Mouse (Mus musculus) left cerebral cortex, postnatal 10 days (tissue): Measurements from ENCODE around the gene Srd5a1. TPM values are rescaled to one million over a fixed set of nuclear protein-coding genes. Genes with fewer than 3 reads are reported as not detected.
"Not testable (repeated sequence)": the region's sequence is repeated elsewhere in the genome, so short reads cannot be mapped to it uniquely, and the experiment has no call there.

ENCODE experiments used
- DNase-seq, 2 experiments: peaks; one replicate each; pipeline ENCODE4 v3.0.0; 2021 to 2022; ENCODE audit warnings: low spot score in 2 of 2, mixed read lengths in 1 of 2; ENCODE audit errors: extremely low spot score in 1 of 2
- intact Hi-C: fragments of 180-260 bp; cut with DNase I; formaldehyde crosslinking; loops from one replicate; pipeline ENCODE4 v1.15.1; 2025
- total RNA-seq, 2 experiments: library from RNA; stranded (reverse); gene quantifications; 2 replicates each; pipeline ENCODE4 v1.2.3; 2021

Gene Srd5a1
- total RNA-seq, 2 experiments from 2014 or later, result 22.8 to 23.7 TPM

- intact Hi-C loops, result no loop called here
- no peak for DNase-seq
Observed at GRCm38 (mm10) chr13:69587849-69588248, 23.4 kb downstream of the Srd5a1 start.

GRCm38 (mm10) chr13:69586337-69586736 lies 24.9 kb downstream of the Srd5a1 start:
- intact Hi-C loops, result no loop called here
- DNase-seq, result no peak

GRCm38 (mm10) chr13:69585828-69586227 lies 25.4 kb downstream of the Srd5a1 start:
- intact Hi-C loops, result no loop called here
- DNase-seq, result no peak

DNA sequence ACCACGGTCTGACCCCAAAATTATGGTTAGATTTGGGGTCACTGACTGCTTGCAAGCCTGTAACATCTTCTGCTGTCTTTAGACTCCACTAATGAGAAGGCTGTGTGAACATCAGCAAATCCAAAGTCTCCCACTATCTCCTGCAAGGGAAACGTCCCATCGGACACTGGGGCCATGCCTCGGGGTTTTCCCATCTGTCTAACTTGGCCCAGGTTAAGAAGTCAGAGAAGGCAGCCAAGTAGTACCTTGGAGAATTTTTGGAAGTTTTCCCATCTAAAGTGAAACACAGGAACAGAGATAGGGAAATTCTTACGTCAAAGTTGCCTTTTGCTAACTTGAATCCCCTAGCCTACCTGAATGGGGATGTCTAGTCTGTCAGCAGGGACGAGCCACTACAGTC lies 27.7 kb downstream of the Srd5a1 start:
- intact Hi-C loops, result no loop called here
- no peak for DNase-seq

DNA sequence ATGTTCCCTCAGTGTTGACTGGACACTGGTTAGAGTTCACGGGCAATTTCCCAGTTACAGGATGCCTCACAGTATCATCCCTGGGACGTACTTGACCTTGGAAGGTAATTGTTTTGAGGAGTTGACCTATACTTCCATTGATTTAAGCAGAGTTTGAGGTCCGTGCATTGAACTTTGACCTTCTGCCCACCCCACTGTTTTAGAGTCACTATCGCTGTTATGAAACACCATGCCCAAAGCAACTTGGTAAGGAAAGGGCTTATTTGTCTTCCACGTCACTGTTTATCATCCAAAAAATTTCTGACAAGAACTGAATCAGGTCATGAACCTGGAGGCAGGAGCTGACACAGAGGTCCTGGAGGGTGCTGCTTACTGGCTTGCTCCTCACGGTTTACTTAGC lies 28.8 kb downstream of the Srd5a1 start:
- intact Hi-C loops, result no loop called here

GRCm38 (mm10) chr13:69577181-69577834 lies 33.9 kb downstream of the Srd5a1 start:
- DNase-seq, result no peak
- intact Hi-C loops, result no loop called here

More for the DNA sequence above, 28.8 kb downstream of the Srd5a1 start:
- DNase-seq, result no peak

GRCm38 (mm10) chr13:69576676-69577075 lies 34.6 kb downstream of the Srd5a1 start:
- DNase-seq, result peak in 1 of 2 experiments; percentile 63
- intact Hi-C loops, result no loop called here

DNA sequence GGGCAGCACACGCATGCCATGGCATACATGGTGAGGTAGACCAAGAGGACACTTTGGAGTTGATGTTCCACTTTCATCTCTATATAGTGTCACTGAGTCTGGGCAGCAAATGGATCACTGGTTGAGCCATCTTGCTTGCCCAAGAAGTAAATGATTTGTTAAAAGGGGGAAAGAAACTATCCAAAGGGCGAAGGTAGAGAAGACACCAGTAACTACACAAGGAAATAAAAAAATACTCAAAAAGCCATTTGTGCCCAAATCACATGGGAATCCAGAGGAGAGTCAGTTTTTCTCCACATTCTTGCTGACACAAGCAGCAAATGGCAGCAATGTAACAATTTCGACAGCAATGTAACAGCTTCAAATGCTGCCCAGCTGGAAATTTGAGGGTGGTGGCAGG lies 38.6 kb downstream of the Srd5a1 start:
- DNase-seq, result no peak
- intact Hi-C loops, result no loop called here

GRCm38 (mm10) chr13:69569201-69569600 lies 42.0 kb downstream of the Srd5a1 start:
- no peak for DNase-seq
- intact Hi-C loops, result no loop called here

DNA sequence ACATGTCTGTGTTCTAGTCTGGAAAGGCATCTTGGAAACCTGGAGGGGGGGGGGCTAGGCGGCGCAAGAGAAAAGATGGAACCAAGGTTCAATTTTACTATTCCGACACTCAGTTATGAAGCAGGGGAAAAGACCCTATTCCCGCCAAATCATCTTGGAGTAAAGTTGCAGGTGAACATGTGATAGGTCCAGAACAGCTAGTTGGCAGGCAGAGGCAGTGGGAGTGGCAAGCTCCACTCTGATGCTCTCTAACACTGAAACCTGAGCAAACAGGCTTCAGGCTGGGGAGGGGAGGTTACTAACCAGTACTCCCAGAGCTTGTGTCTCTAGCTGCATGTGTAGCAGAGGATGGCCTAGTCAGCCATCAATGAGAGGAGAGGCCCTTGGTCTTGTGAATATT lies 45.8 kb downstream of the Srd5a1 start:
- intact Hi-C loops, DNase-seq: not testable (repeated sequence)

DNA sequence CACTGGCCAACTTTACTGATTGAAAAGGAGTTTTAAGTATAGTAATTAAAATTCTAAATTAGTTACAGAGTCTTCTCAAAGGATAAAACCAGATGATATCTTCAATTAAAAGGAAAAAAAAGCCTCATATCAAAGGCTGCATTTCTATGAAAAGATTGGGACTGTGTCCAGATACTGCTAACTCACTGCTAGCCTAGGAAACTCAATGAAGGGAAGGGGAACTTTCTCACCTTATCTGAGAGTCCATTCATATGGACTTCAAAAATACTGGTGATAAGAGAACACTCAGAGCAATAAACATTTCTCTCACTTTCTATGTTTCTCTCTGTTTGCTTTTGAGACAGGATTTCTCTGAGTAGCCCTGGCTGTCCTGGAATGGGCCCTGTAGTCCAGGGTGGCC lies 46.7 kb downstream of the Srd5a1 start:
- intact Hi-C loops, result no loop called here
- DNase-seq, result no peak

DNA sequence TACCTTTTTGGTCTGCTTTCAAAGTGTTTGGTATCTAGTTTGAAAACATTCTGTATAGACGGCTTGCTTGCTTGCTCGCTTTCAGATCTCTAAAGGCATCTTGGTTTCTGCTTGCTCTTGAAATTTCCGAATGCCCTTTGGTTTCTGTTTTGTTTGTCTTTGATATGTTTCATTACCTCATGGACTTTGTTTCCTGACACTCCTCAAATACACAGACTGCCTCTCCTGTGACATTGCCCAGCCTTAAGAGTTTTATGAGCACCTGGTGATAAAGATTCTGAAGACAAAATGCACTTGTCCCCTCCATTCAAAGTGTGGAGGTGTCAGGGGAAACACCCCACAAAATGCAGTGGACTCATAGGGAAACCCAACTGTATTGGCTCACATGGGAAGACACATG lies 47.3 kb downstream of the Srd5a1 start:
- DNase-seq, result no peak
- intact Hi-C loops, result no loop called here

DNA sequence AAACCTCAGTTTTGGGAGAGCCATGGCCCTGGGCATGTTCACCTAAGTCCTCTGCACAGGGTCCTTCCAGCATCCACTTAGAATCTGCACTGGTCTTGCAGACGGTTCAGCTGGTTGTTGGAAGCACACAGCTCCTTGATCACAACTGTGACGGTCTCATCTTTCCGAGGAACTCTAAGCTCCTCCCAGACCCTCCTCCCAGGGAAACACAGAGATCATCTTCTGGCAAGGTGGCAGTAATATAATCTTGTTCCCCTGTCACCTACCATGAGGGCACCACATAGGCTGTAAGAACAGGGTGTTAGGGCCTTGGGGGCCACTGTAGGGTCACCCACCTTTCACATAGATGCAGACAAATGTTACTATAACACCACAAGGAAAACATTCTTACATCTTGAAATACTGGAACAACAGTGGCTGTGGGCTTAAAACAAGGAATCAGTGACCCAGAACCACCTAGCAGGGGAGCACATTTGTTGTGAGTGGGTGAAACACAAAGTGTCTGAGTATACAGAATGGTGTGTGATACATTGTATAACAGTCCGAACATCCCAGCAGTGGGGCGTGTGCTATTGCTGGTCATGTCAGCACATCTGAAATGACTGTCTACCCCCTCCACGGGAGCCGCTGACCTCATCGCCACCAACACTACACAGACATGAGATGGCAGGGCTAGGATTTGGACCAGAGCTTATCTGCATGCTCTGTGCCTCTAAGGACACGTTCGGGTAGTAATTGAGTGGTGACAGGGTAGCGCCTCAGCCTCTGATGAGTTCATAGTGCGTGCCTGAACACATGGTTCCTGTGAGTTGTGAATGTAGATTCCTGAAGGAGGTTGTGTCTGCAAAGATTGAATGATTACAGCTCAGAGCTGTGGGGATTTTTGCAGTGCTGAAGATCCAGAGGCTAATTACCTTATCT lies 48.3 kb downstream of the Srd5a1 start:
- DNase-seq, result no peak
- intact Hi-C loops, result no loop called here

GRCm38 (mm10) chr13:69562004-69562403 lies 49.2 kb downstream of the Srd5a1 start:
- intact Hi-C loops, result no loop called here
- no peak for DNase-seq

DNA sequence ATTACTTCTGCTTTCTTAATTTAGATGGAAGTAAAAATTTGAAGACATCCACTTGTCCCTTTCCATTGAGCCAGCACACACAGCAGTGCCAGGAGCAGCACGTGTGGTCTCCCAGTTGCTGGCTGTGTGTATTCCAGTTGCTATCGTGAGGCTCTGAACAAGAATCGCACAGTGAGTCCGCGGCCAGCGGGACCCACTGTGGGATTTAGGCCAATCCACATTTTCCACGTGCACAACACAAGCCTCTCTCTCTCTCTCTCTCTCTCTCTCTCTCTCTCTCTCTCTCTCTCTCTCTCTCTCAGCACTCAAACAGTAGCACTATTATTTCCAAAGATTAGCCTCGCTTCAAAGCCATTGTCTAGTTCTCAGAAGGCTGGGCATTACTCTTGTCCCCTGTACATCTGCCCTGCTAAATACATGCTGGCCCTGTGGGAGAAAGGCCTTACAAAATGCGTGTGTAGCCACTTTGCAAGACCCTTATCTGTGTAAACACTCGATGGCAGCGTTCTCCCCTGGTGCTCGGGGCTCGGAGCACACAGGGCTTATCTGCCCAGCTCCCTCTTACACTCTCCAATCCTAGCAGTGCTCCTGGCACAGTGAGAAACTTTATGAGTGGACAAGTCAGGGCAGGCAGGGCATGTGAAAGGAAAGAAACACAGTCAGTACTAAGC lies 51.8 kb downstream of the Srd5a1 start:
- intact Hi-C loops, result no loop called here
- peak in 1 of 2 experiments; percentile 38 for DNase-seq

GRCm38 (mm10) chr13:69558098-69558660 lies 53.1 kb downstream of the Srd5a1 start:
- intact Hi-C loops, result no loop called here
- peak in 1 of 2 experiments; percentile 34 for DNase-seq

- no peak for DNase-seq
- intact Hi-C loops, result no loop called here
Observed at GRCm38 (mm10) chr13:69556728-69557127, 54.5 kb downstream of the Srd5a1 start.

DNA sequence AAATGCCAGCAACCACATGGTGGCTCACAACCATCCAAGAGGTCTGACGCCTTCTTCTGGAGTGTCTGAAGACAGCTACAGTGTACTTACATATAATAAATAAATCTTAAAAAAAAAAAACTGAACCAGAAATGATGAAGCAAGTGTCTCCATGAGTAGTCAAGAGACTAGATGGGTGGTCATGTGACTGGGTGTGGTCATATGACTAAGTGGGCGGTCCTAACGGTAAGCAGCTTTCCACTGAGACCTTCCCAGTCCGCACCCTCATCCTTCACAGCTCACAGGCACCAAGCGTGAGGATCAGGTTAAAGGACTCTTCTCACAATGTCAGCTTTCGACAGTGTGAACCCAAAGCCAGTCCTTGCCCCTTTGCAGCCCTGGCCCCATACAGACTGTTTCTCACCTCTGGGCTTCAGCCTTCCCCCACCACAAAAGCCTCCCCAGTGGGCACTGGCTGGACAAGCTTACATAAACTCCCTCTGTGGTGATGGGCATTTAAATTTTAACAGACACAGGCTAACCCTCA lies 55.2 kb downstream of the Srd5a1 start:
- DNase-seq, result no peak
- intact Hi-C loops, result no loop called here

DNA sequence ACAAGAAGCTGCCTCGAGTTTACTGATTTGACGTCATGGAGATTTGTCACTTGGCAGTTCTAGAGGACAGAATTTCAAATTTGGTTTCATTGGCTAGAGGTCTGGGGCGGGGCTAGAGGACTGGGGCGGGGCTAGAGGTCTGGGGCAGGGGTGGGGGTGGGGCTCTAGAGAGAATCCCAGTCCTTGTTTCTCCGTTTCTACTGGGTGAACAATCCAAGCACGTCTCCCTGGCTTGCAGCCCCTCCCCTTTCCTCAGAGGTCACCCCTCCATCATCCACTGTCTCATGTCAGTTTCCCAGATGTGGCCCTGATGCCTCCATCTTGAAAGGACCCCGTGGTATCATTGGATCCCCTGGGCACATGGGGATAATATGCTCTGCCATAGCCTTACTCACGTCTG lies 56.2 kb downstream of the Srd5a1 start:
- intact Hi-C loops, result no loop called here

More for the DNA sequence above, 56.2 kb downstream of the Srd5a1 start:
- no peak for DNase-seq
